Mouse (Mus musculus) bone marrow macrophage, adult 2 months (primary cell): ENCODE data around the gene Ptprg.

ENCODE experiments used
- CTCF ChIP-seq: IDR thresholded peaks from 2 replicates; pipeline ENCODE4 v1.5.1; 2012; ENCODE audit warnings: low read depth, mild to moderate bottlenecking, low read length, moderate library complexity
- POLR2A ChIP-seq: IDR thresholded peaks from 2 replicates; pipeline ENCODE4 v1.6.1; 2012; ENCODE audit warnings: mild to moderate bottlenecking, low read depth, low read length, borderline replicate concordance

GRCm38 (mm10) chr14:11806674-11807073, 253.3 kb downstream of the Ptprg start:
- TF ChIP-seq CTCF = no peak
- TF ChIP-seq POLR2A = no peak
